Mouse (Mus musculus) gastrocnemius, postnatal 10 days (tissue): ENCODE measurements around the gene Samsn1. TPM values are rescaled to one million over a fixed set of nuclear protein-coding genes. Genes with fewer than 3 reads are reported as not detected.

ENCODE experiments used
- DNase-seq: peaks from one replicate; pipeline ENCODE4 v3.0.0; 2021; ENCODE audit warnings: mixed read lengths
- total RNA-seq, 2 experiments: library from RNA; stranded (reverse); gene quantifications; 2 replicates each; pipeline ENCODE4 v1.2.3; 2021

The Samsn1 gene
- total RNA-seq, 2 experiments from 2014 or later = 0.56 to 0.65 TPM

GRCm38 (mm10) chr16:75933357-75933756, 88.7 kb downstream of the Samsn1 start:
- no peak for DNase-seq

DNA sequence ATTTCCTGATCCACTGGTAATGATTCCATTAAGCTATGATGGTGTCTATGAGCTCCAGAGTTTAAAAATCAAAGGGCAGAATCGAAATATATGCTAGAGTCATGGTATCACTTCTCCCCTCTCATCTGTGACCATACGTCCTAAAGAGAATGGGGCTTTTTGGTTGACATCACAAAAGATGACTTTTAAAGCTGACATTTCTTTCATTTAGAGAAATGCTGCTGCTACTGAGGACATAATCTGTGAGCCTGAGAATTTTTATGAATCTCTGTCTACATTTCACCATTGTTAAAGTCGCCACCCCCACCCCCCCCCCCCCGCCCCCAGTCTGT, 91.9 kb downstream of the Samsn1 start:
- DNase-seq = no peak

DNA sequence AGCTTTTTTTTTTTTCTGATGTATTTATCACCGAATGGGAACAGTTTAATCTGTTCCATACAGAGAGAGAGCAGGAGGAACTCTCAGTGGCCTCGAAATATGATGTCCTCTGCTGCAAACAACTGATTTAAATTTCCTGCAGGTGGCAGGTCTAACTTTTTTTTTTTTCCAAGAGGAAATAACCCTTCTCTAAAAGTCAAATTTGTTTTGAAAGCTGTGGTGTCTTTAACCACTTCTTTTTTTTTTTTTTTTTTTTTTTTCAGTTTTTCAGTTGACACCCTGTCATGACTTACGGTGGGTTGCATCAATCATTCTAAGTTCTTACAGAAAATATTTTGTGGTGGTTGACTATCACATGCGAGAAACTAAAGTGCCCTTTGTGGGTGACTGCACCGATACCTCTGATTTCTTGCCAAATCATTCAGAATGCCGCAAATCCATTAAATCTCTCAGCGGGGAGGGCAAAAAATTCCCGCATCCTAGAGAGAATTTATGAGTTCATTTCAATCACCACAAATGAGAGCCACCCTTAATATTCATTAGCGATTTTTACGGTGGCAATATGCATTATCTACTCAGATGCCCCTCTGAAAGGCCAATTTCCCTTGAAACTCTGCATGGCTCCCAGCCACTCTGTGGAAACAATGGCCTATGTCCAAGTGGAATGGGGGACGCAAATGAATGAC, 92.4 kb downstream of the Samsn1 start:
- DNase-seq = no peak

DNA sequence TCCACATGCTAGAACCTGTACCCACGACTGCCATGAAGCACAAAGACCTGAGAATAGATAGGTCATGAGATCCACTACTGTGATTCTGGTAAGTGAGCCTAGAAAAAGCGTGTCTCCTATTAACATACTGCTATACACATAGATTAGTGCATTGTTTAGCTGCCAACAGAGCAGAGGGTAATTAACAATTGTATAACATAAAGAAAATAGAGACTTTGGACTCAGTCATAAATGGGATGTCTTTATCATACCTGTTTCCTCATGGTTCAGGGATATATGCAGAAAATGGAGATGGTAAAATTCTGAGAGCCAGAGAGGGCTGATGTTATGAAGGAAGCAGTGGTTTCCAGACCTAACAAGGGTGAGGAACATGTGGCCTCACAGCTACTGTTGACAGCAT, 95.6 kb downstream of the Samsn1 start:
- no peak for DNase-seq

DNA sequence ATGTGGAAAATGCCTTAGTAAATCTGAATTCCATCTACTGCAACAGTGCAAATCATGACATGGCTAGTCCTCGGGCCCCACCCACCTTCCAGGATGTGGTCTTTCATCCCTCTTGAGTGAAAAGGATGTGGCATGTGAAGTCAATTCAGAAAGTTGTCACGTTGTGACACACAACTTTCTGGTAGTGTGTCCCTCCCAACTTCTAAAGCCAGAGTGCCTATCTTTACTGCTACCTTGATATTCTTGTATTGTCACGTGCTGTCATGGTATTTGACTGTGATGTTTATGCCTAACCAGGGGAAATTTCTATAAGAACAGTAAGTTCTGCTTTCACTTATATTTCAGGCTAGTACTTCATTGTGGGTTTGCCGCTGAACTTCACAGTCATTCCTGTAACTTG, 101.2 kb downstream of the Samsn1 start:
- no peak for DNase-seq

DNA sequence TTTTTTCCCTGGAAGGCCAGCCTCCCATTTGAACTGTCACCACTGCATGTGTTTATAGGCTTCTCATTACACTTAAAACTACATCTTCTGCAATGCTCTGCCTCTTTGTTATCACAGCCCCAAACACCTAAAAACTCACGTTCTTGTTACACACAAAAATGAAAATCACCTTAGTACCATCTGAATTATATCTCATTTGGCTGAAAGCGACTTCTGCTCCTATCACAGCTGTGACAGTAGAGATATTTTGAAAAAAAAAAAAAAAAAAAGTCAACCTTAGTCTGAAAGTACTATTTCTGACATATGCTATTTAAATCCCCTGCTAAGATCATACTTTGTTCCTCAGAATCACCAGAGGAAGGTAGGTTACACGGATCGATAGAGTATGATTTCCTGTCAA, 102.8 kb downstream of the Samsn1 start:
- DNase-seq = no peak

- DNase-seq = no peak
Observed at GRCm38 (mm10) chr16:75917712-75918111, 104.4 kb downstream of the Samsn1 start.

DNA sequence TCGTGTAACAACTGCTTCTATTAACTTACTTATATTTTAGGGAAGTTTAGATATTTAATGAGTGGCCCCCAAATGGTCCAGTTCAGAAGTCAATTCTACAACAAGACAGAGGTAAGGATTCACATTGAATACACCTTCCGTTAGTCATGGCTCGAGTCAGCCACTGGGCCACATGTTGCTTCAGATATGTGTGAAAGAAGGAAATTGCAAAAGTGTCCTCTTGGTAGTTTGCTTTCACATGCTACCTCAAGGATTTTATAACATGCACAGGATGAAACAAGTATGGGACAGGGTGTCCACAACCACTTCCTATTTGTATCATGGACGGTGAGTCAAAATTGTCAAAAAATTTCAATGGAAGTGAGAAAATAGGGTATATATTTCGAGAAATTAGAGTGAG, 110.0 kb downstream of the Samsn1 start:
- no peak for DNase-seq

DNA sequence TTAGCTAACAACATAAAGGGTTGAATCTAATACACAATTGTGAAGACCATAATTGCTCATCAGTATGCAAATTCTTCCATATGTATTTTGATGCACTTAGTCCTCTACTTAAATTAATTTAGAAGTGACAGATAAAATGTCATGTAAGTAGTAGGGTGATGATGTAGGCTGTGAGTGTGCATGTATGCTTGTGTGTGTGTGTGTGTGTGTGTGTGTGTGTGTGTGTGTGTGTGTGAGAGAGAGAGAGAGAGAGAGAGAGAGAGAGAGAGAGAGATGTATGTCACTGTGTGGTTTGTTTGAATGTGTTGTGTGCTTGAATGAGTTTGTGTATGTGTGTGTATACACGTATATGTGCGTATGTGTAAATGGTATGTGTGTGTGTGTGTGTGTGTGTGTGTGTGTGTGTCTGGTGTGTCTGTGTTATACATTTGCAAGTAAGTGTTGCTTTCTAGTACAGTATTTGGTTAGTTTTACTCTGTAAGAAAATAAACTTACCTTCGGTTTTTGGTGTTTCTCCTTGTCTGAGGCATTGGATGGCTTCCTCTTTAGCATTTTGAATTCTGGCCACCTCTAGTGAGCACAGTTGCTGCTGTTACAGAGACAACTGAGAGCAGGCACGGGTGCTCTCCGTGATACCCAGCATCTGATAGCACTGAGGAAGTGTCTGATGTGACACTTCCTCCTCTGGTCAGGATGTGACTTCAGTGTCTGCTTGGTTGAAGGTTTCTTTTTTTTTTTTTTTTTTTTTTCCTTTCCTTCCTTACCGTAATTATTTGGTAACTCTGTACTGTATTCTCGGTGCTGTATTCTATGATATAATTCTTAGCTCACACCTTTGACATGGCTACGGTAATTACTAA, 113.2 kb downstream of the Samsn1 start:
- no peak for DNase-seq

- no peak for DNase-seq
Observed at GRCm38 (mm10) chr16:75906790-75907189, 115.3 kb downstream of the Samsn1 start.

DNA sequence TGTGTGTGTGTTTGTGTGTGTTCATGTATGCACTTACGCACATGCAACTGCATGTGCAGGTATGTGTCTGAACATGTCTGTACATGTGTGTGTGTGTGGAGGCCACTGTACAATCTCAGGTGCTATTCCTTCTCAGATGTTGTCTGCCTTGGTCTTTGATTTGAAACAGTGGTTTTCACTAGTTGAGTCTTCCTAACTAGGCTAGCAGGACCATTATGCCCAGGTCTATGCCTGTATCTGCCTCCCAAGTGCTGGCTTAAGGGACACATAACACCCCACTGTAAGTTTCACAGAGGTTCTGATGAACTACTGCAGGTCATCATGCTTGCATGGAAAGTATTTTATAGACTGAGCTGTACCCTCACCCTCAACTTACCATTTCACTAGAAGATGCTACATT, 115.8 kb downstream of the Samsn1 start:
- DNase-seq = no peak

DNA sequence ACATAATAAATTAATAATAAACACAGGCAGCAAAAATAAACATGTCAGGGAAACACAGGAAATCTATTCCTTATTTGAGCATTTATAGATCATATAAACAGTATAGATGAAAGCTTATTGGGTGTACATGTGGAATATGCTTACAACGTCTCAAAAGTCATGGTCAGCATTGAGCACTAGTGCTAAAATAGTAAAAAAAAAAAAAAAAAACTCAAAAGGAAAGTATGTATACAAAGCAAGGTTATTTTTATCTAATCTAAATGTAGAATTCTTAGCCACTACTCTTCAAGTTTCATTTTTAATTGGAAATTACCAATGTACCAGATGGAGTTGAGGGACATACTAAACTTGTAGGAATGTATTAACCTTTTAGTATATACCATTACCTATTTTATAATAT, 116.8 kb downstream of the Samsn1 start:
- no peak for DNase-seq

DNA sequence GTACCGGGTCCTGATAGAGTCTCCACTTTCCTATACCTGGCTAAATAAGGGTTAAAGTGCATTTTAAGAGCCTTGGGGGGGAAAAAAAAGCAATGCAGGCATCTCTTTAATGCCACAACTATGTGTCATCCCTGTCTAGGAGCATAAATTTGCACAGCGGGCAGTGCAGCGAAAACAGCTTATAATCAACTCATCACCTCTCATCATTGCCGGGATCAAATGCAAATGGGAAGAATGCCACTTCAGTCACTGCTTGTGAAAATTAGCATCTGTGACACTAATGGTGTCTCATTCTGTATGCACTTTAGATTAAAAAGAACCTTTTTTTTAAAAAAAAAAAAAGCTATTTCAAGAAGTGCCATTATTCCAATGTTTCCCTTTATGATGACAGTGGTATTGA, 118.0 kb downstream of the Samsn1 start:
- DNase-seq = no peak

DNA sequence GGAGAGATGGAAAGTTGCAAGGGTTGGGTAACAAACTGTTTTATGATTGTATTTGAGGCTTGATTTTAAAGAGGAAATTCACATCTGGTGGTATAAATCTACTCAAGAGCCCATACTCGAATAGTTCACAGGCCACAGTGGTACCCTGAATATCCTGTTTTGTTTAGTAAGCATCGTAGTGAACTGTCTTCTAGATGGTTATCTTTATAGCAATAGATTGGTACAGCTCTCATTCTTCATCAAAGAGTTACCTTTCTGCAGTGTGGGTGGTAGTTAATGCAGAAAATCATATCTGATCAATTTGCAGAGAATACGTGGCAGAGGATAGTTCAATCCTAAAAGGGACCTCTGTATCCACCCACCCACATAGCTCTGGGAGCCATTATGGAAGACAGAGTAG, 119.1 kb downstream of the Samsn1 start:
- no peak for DNase-seq

- DNase-seq = no peak
Observed at GRCm38 (mm10) chr16:75899885-75900620, 122.0 kb downstream of the Samsn1 start.

GRCm38 (mm10) chr16:75897828-75898367, 124.2 kb downstream of the Samsn1 start:
- no peak for DNase-seq

- DNase-seq = no peak
Observed at GRCm38 (mm10) chr16:75894263-75894901, 127.7 kb downstream of the Samsn1 start.

DNA sequence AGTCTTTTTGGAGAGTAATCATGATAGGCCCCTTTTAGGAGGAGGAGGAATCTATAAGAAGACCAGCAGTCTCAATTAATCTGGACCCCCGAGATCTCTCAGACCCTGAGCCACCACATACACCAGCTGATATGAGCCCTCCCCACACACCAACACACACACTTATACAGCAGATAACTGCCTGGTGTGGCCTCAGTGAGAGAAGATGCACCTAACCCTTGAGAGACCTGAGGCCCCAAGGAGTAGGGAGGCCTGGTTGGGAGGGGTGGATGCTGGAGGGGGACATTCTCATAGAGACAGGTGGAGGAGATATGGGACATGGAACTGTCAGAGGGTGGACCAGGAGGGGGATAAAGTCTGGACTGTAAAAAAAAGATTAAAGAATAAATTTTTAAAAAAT, 128.6 kb downstream of the Samsn1 start:
- DNase-seq = no peak

GRCm38 (mm10) chr16:75889081-75889646, 132.9 kb downstream of the Samsn1 start:
- DNase-seq = no peak

- no peak for DNase-seq
Observed at GRCm38 (mm10) chr16:75887203-75887602, 134.9 kb downstream of the Samsn1 start.

- no peak for DNase-seq
Observed at GRCm38 (mm10) chr16:75878885-75879284, 143.2 kb downstream of the Samsn1 start.

- DNase-seq = no peak
Observed at GRCm38 (mm10) chr16:75877170-75877569, 144.9 kb downstream of the Samsn1 start.
